Mouse (Mus musculus) T-helper 2 cell (primary cell): ENCODE data around the gene Itm2a.

Experiments used
- in situ Hi-C: fragments of 300-600 bp; cut with MboI, MseI; formaldehyde crosslinking; loops from one replicate; pipeline ENCODE4 v1.15.1; 2025; ENCODE audit warnings: high pct_unique_total_duplicates

Itm2a gene

DNA sequence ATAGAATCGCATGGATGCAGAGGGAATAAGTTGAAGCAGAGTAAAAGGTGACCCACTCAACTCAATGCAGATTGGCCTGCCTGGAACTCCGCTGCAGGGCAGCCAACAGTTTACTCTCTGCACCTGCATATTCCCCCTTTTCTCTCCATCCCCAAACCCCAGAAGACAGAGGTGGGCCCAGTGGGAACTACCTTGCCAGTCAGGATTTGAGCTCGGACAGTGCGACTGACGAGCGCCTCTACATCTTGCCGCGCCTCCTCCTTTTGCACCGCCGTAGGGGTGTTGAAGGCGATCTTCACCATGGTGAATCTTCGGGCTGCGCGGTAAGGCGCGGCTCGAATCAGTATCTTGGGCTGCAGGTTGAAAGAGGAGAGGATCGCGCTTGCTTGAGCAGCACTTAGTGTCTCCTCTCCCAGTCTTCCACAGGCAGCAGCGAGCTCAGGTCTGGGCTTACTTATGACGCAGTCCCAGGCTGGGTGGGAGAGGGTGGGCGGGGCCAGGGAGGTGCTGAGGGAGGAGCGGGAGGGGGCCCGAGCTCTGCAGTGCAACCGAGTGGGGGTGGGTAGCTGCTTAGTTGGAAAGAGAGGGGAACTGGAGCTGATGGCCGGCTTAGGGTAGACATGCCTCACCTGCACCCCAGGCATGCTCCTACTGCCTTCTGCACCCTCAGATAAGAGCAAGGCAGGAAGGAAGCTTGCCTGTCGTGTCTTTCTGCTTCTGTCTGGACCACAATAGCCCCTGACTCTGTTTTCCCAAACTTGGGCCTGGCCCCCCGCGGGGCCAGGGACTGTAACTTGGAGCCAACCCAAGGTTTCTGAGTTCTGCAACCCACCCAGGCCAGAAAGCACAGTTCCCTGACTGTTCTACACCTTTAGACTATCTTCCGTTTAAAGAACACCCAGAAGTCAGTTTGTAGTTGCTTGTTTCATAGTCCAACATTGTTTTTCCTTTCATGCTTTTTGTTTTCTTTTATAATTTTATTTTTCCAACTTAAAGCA is at the start of gene Itm2a:
Itm2a (minus strand) TSS at position 462 of the 998 bp plus-strand sequence.
- in situ Hi-C loops, result no loop called here

DNA sequence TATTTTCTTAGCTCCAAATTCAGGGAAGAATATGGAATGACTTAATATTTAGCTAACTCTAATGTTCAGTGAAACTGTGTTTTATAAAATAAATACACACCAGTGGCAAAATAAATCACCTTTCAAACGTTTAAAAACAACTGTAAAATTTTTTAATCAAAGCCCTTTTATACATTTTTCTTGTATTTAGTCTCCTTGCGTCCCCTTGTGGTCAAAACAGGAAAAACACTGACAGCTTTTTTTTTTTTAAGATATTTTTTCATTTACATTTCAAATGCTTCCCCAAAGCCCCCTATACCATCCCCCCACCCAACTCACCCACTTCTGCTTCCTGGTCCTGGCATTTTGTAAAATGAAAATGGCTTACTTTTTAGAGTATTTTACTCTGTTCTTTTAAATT is 32.7 kb upstream of the Itm2a start:
- in situ Hi-C loops, result loop anchor here (5.0 kb wide), 1 partner anchor 824 kb away; no protein-coding TSS in a partner anchor

DNA sequence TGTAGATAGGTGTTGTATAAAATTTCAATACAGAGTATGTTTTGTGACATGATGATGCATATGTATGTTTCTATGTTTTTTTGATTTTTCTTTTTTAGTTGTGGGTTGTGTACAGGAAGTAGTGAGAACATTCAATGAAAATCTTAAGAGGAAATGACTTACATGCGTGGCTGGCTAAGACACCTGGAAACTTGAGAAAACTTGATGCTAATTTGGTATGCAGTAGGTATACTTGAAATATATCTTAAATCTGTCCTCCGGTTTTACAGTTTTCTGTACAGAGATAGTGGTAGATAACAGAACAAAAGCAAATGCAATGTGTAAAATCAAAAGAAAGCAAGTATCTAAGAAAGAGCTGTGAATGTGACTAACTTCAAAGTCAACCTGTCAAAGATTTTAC is 18.1 kb upstream of the Itm2a start:
- in situ Hi-C loops, result no loop called here

DNA sequence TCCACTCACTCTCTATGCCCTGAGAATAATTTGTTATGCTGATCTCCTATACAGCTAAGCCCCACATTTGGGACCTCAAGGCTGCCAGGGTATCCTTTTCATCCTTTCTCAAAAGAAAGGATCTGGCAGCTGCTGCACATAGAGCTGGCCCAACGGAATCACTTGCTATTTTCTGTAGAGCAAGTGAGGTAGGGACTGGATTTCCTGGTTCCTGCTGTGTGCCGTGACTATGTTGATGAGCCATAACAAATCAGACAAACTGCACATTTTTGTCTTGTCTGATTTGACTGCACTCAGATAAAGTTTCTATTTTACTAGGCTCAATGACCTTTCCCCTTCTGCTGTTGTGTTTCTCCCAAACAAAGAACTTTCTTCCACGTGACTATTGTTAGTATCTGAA is 14.2 kb upstream of the Itm2a start:
- in situ Hi-C loops, result no loop called here

DNA sequence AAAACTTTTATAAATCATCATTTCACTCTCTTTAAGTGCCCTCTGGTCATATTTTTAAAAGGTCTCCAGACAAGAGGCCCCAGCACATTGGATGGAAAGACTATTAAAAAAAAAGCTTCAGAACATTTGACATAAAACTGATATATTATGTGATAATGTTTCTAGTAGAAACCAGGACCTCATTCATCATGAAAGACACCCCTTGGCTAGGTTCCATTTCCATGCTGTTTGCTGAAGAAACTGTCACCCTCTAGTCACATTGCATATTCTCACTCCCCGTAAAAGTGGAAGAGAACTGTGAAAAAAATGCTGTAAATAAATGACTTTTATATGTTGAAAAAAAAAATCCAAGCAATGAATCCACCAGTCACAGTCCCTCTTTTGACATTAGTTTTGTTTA is 12.8 kb upstream of the Itm2a start:
- in situ Hi-C loops, result no loop called here

DNA sequence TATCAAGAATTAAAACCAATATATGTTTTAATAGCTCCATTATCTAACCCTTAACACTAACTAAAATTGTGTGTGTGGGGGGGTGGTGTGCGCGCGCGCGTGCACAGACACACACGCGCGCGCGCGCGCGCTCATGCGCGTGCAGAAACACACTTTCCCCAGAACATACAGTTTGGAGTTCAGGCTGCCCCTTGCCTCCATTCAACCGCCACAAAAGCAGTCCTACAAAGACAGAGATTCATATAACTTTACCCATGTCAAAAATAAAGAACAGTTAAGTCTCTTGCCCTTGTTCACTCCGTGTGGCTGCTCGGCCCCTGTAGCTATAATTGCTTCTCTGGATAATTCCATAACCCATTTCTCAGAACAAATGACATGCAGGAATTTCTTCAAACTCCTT is 695 bp downstream of the Itm2a start:
- in situ Hi-C loops, result no loop called here

DNA sequence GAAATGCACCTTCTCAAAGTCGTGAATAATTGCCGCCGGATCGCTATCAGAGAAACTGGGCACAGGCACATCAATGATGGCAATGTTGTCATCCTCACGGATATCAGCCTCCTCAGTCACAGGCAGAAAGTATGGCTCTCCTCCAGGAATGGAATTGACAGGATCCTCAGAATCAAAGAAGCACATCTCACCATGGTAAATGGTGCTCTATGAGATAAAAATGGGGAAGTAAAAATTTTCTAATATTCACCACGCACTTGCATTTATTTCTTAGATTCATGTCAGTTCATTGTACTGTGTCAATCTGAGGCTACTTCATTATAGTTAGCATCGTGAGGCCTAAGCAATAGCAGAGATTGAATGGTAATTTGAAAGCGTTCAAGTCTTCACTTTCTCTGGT is 4.1 kb downstream of the Itm2a start:
- in situ Hi-C loops, result no loop called here

DNA sequence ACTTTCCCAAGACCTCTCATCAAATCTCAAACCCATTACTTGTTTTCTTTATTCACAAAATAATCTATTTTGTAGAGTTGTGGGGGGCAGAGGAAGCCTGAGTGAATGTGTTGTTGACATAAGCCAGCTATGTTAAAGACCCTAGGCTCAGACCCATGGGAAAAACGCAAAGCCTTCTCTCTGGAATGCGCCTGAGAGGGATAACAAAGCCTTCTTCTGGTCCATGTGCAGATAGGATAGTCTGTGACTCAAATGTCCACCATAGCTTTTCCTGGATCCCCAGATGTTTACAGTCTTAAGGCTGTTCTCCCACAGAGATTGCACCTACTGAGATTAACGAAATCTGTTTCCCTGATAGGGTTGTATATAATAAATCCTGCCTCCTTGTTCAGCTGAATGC is 9.9 kb downstream of the Itm2a start:
- in situ Hi-C loops, result no loop called here

DNA sequence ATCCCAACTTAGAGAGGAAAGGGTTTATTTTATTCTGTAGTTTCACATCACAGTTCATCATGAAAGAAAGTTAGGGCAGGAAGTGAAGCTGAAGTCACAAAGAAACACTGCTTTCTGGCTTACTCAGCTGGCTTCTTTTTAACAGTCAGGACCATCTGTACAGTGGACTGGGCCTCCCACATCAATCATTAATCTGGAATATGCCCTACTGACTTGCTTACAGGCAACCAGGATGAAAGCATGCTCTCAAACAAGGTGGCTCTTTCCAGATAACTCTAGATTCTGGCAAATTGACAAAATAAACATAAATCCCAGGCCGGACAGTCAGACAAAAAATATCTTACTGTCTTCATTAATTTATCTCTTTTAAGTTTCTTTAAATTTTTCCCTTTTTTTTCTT is 27.8 kb downstream of the Itm2a start:
- in situ Hi-C loops, result no loop called here
